Mouse (Mus musculus): ENCODE measurements around the gene Neurl1b.

DNA sequence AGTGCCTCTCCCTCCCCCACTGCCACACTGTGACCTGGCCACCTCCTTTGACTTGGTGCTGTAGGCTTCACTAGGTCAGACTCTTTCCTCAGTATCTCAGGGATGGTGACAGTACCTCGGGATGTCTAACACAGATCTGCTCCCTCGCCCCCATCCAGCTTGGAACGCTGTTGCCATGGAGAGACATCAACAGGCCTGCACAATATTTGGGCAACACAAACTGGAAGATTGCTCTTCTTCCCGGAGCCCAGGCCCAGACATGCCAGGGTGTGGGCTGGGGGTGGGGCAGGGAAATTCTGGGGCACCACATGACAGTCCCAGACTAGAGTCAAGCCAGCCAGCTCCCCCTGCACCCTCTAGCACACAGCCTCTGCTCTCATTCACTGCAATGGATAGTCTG, 64.0 kb downstream of the Neurl1b start:
- TF ChIP-seq ZC3H11A (IDR thresholded peaks at IDR 0.05; ENCODE audit: borderline replicate concordance, low read depth, low read length) (no peak), MAFK (IDR thresholded peaks at IDR 0.05; ENCODE audit: insufficient read depth, low read depth, low read length) (no peak), HCFC1 (IDR thresholded peaks at IDR 0.05; ENCODE audit: borderline replicate concordance, insufficient read depth, low read length) (no peak), CHD2 (IDR thresholded peaks at IDR 0.05; ENCODE audit: low read depth, low read length) (no peak)

Measured in ES-E14 (cell line).